Mouse (Mus musculus) heart, adult 2 months (tissue): ENCODE measurements at regions not wholly inside any gene's neighbourhood (a gene's known extent, or its start where the extent isn't known, plus 50 kb on each side); places are given as distances from the start of the nearest gene placed in this dataset.

ENCODE experiments used
- DNase-seq, 2 experiments: peaks; one replicate each; pipeline ENCODE4 v3.0.0; 2021
- H3K27ac ChIP-seq: fragments of 200-600 bp; 2 replicates; pipeline ENCODE4 v1.8.1; 2022
- H3K27me3 ChIP-seq: fragments of 200-500 bp; 2 replicates; pipeline ENCODE4 v1.6.1; 2012; ENCODE audit warnings: mild to moderate bottlenecking, low read length, inconsistent platforms, mixed read lengths; ENCODE audit not compliant: control insufficient read depth, insufficient read depth
- H3K36me3 ChIP-seq: fragments of 200-500 bp; 2 replicates; pipeline ENCODE4 v1.6.1; 2012; ENCODE audit warnings: low read length, inconsistent platforms; ENCODE audit not compliant: control insufficient read depth, insufficient read depth
- H3K4me1 ChIP-seq: fragments of 200-500 bp; 2 replicates; pipeline ENCODE4 v1.6.1; 2011; ENCODE audit warnings: low read length; ENCODE audit not compliant: control insufficient read depth, insufficient read depth
- H3K4me3 ChIP-seq: fragments of 200-600 bp; 2 replicates; pipeline ENCODE4 v1.8.1; 2022
- H3K79me2 ChIP-seq: fragments of 200-500 bp; replicated peaks from 2 replicates; pipeline ENCODE4 v1.6.1; 2012; ENCODE audit warnings: mild to moderate bottlenecking, inconsistent platforms, low read length, moderate library complexity, mixed read lengths; ENCODE audit not compliant: control insufficient read depth, insufficient read depth
- H3K9ac ChIP-seq: fragments of 200-500 bp; 2 replicates; pipeline ENCODE4 v1.6.1; 2012; ENCODE audit warnings: low read depth, mild to moderate bottlenecking, control low read depth, inconsistent platforms, low read length, mixed read lengths
- CTCF ChIP-seq: fragments of 200-600 bp; IDR thresholded peaks from 2 replicates; pipeline ENCODE4 v1.8.1; 2022; ENCODE audit warnings: antibody characterized with exemption, mild to moderate bottlenecking, moderate library complexity
- EP300 ChIP-seq: fragments of 200-500 bp; IDR thresholded peaks from 2 replicates; pipeline ENCODE4 v1.6.1; 2011; ENCODE audit warnings: low read depth, low read length, control low read depth; ENCODE audit not compliant: insufficient read depth
- POLR2A ChIP-seq: fragments of 200-500 bp; IDR thresholded peaks from 2 replicates; pipeline ENCODE4 v1.6.1; 2011; ENCODE audit warnings: mild to moderate bottlenecking, low read depth, low read length, control low read depth; ENCODE audit not compliant: insufficient read depth
- WGBS: fragments of 180-500 bp; shearing (Covaris S2); methylation state at CpG from one replicate; pipeline ENCODE4 v1.1.7; 2018; 5-methylcytosine and 5-hydroxymethylcytosine counted together
- intact Hi-C: fragments of 180-260 bp; cut with DNase I; formaldehyde crosslinking; loops from one replicate; pipeline ENCODE4 v1.15.1; 2025

- H3K4me1 ChIP-seq = no peaks in the 10 kb centered on the region
- H3K4me3 ChIP-seq = no peak overlapping the region
- TF ChIP-seq EP300 = no peak
- no peak for TF ChIP-seq CTCF
- no peak for TF ChIP-seq POLR2A
- WGBS = 76% methylated on average over 9 of the region's 9 CpGs
- no peaks in the 10 kb centered on the region for H3K27me3 ChIP-seq
- H3K27ac ChIP-seq = no peak overlapping the region
- H3K9ac ChIP-seq = no peak overlapping the region
- H3K79me2 ChIP-seq = no peaks in the 10 kb centered on the region
- no peaks in the 10 kb centered on the region for H3K36me3 ChIP-seq
- no peak for DNase-seq
- intact Hi-C loops = no loop called here
Observed at GRCm38 (mm10) chr1:77859931-77860330, 337.0 kb downstream of the Pax3 start.

- no peak overlapping the region for H3K27ac ChIP-seq
- DNase-seq = no peak
- intact Hi-C loops = no loop called here
- no peaks in the 10 kb centered on the region for H3K36me3 ChIP-seq
- no peaks in the 10 kb centered on the region for H3K4me1 ChIP-seq
- TF ChIP-seq EP300 = no peak
- TF ChIP-seq POLR2A = no peak
- no peak for TF ChIP-seq CTCF
- H3K9ac ChIP-seq = no peak overlapping the region
- no peaks in the 10 kb centered on the region for H3K27me3 ChIP-seq
- H3K4me3 ChIP-seq = no peak overlapping the region
- H3K79me2 ChIP-seq = no peaks in the 10 kb centered on the region
- WGBS = 72% methylated on average over 1 of the region's 1 CpGs
Observed at GRCm38 (mm10) chr1:77854366-77854765, 339.5 kb upstream of the Epha4 start.

GRCm38 (mm10) chr1:77847766-77848615 is 333.1 kb upstream of the Epha4 start:
- H3K36me3 ChIP-seq = no peaks in the 10 kb centered on the region
- H3K4me3 ChIP-seq = no peak overlapping the region
- intact Hi-C loops = no loop called here
- H3K27me3 ChIP-seq = no peaks in the 10 kb centered on the region
- WGBS = 76% methylated on average over 9 of the region's 9 CpGs
- no peak overlapping the region for H3K9ac ChIP-seq
- no peaks in the 10 kb centered on the region for H3K79me2 ChIP-seq
- no peaks in the 10 kb centered on the region for H3K4me1 ChIP-seq
- no peak for DNase-seq
- TF ChIP-seq CTCF (no peak), EP300 (no peak)
- no peak overlapping the region for H3K27ac ChIP-seq

- WGBS = 69% methylated on average over 12 of the region's 12 CpGs
- no peak overlapping the region for H3K9ac ChIP-seq
- DNase-seq = no peak
- H3K36me3 ChIP-seq = no peaks in the 10 kb centered on the region
- H3K4me1 ChIP-seq = no peaks in the 10 kb centered on the region
- no peaks in the 10 kb centered on the region for H3K79me2 ChIP-seq
- no peak overlapping the region for H3K27ac ChIP-seq
- intact Hi-C loops = no loop called here
- TF ChIP-seq POLR2A (no peak), CTCF (no peak), EP300 (no peak)
- no peaks in the 10 kb centered on the region for H3K27me3 ChIP-seq
- no peak overlapping the region for H3K4me3 ChIP-seq
Observed at GRCm38 (mm10) chr1:77846039-77846727, 331.3 kb upstream of the Epha4 start.

GRCm38 (mm10) chr1:77840672-77841071 is 325.8 kb upstream of the Epha4 start:
- TF ChIP-seq EP300 = no peak
- TF ChIP-seq CTCF = no peak
- no peak for TF ChIP-seq POLR2A
- WGBS = 40% methylated on average over 9 of the region's 9 CpGs

GRCm38 (mm10) chr1:77832174-77832573 is 317.3 kb upstream of the Epha4 start:
- Histone ChIP-seq H3K79me2 (no peaks in the 10 kb centered on the region), H3K9ac (no peak overlapping the region), H3K27me3 (no peaks in the 10 kb centered on the region), H3K36me3 (no peaks in the 10 kb centered on the region), H3K4me3 (no peak overlapping the region), H3K27ac (no peak overlapping the region), H3K4me1 (no peaks in the 10 kb centered on the region)
- no peak for DNase-seq
- TF ChIP-seq EP300 = no peak
- TF ChIP-seq POLR2A = no peak
- intact Hi-C loops = no loop called here
- 43% methylated on average over 2 of the region's 2 CpGs for WGBS

More at GRCm38 (mm10) chr1:77840672-77841071, 325.8 kb upstream of the Epha4 start:
- H3K4me3 ChIP-seq = no peak overlapping the region
- no peak overlapping the region for H3K9ac ChIP-seq
- no peak overlapping the region for H3K27ac ChIP-seq
- DNase-seq = no peak
- H3K36me3 ChIP-seq = no peaks in the 10 kb centered on the region
- intact Hi-C loops = no loop called here
- no peaks in the 10 kb centered on the region for H3K27me3 ChIP-seq
- H3K4me1 ChIP-seq = no peaks in the 10 kb centered on the region
- no peaks in the 10 kb centered on the region for H3K79me2 ChIP-seq
